Mouse (Mus musculus): ENCODE results near the gene Tspan15.

DNA sequence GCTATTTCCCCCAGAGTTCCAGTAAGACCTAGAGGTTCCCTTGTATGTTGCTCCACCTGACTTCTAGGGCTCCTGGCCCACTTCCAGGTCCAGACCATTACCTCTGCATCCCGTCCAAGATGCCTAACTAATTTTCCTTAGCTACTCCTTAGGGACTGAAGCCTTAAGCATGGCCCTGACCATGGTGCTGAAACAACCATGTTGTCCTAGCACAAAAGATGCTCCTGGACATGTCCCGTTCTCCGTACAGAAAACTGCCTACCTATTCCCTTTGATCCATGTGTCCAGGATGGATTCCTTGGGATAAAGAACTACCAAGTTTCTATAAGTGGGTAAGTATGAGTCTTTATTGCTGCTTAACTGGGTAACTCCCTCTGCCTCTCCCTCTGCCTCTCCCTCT lies 93.0 kb downstream of the Tspan15 start:
- no peak for TF ChIP-seq GATA1 (IDR thresholded peaks at IDR 0.05; ENCODE audit: borderline replicate concordance, low read length)
- TF ChIP-seq CTCF (IDR thresholded peaks at IDR 0.05; ENCODE audit: low read depth, low read length), result no peak
- no peak for TF ChIP-seq POLR2AphosphoS5 (IDR thresholded peaks at IDR 0.05; ENCODE audit: insufficient replicate concordance, low read depth, low read length)
